Comparison of ENCODE assay signal across 8 mouse cellular contexts in the genomic region with DNA sequence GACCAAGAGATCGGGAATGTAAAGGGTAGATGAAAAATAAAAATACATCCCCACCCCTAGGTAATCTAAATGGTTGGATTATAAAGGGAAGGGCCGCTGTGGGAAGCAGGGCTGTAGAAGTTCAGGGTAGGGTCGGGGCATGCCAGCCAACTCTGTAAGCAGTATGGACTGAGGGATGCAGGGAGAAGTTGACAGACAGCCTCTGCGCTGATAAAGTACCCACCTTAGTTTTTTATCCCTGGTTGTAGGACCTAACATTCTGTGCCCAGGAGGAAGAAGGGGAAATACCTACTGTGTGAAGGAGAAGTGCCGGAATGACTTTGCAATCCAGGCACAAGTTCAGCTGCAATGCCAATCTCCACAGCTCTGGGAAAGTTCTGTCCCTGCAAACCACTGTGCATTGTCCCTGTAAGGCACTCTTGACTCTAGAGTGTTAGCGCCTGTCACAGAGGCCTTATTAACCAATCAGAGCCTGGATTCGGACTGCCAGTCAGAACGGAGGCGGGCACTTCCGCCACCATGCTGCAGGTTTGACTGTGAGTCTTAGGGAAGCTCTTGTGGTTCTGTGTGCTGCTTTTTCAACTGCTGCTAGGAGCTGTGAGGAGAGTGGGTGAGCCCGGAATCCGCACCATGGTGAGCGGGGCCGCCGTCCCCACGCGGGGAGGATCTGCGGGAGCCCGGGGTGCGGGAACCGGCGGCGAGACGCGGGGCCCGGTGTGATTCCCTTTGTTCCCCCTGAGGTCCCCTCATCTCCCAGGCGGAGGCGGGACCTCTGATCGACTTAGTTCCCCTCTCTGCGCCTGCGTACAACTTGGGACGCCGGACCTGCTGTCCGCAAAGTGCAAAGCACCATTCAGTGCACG. TPM values are rescaled to one million over a fixed set of nuclear protein-coding genes. Genes with fewer than 3 reads are reported as not detected.
DNase-seq lines count a peak whose midpoint lies in the region; ATAC-seq and TF ChIP-seq lines count a peak whose summit lies in the region.

A gene (plus strand): TSS at position 527 of the 863 bp plus-strand sequence.

- WGBS in embryonic facial prominence, embryonic 12.5 days: 10% methylated on average over 35 of the region's 35 CpGs
- WGBS in heart, adult 2 months: 9% methylated on average over 35 of the region's 35 CpGs
- WGBS in limb, embryonic 13.5 days: 10% methylated on average over 35 of the region's 35 CpGs
- 8% methylated on average over 35 of the region's 35 CpGs for WGBS in midbrain, embryonic 16.5 days

- TF ChIP-seq EP300 in heart, adult 2 months (IDR thresholded peaks at IDR 0.05; ENCODE audit: insufficient read depth, low read depth, low read length): no peak

- no peak for TF ChIP-seq CTCF in heart, adult 2 months (IDR thresholded peaks at IDR 0.05)

- H3K79me2 ChIP-seq in heart, adult 2 months (replicated peaks; ENCODE audit: control insufficient read depth, insufficient read depth, low read length): 0 out of 2 replicates have a peak, but pooled peaks cover 2% of the 10 kb centered on the region

- H3K9me3 ChIP-seq in embryonic facial prominence, embryonic 12.5 days: peaks cover 52% of the 10 kb centered on the region
- H3K9me3 ChIP-seq in limb, embryonic 13.5 days: peaks cover 51% of the 10 kb centered on the region
- H3K9me3 ChIP-seq in midbrain, embryonic 16.5 days (replicated peaks; ENCODE audit: control insufficient read depth, low read length, poor library complexity, severe bottlenecking): peaks cover 32% of the 10 kb centered on the region

- H3K36me3 ChIP-seq in embryonic facial prominence, embryonic 12.5 days: peaks cover 19% of the 10 kb centered on the region
- H3K36me3 ChIP-seq in heart, adult 2 months (ENCODE audit: control insufficient read depth, insufficient read depth, low read length): no peaks in the 10 kb centered on the region
- H3K36me3 ChIP-seq in limb, embryonic 13.5 days: peaks cover 33% of the 10 kb centered on the region
- peaks cover 13% of the 10 kb centered on the region for H3K36me3 ChIP-seq in midbrain, embryonic 16.5 days (ENCODE audit: control insufficient read depth, insufficient read depth, low read length)

- DNase-seq in 3134 (ENCODE audit: extremely low read depth, insufficient read length, low spot score): peak; percentile 92
- peak; percentile 92 for DNase-seq in adrenal gland, postnatal 25 days
- DNase-seq in heart, adult 2 months: peak; percentile 89 to 94
- peak; percentile 92 to 93 for DNase-seq in kidney, adult 8-10 months
- DNase-seq in spleen, postnatal 10 days (ENCODE audit: low spot score in 2 of 2): peak; percentile 77 to 92

- intact Hi-C loops in heart, adult 2 months (cut with DNase I): loop anchor here (2.0 to 5.0 kb wide), 4 partner anchors 34 to 131 kb away; a partner anchor contains a TSS

- ATAC-seq in embryonic facial prominence, embryonic 12.5 days (ENCODE audit: insufficient number of reproducible peaks, insufficient read depth, low FRiP score, low TSS enrichment): peak; percentile 95
- ATAC-seq in limb, embryonic 13.5 days (ENCODE audit: low FRiP score, low read depth): peak; percentile 99
- ATAC-seq in midbrain, embryonic 16.5 days: peak; percentile 100

- H3K4me2 ChIP-seq in embryonic facial prominence, embryonic 12.5 days (replicated peaks): peak within 1 kb of the TSS; percentile 50
- H3K4me2 ChIP-seq in limb, embryonic 13.5 days (replicated peaks): peak within 1 kb of the TSS; percentile 64
- H3K4me2 ChIP-seq in midbrain, embryonic 16.5 days (ENCODE audit: low read length): peak within 1 kb of the TSS; percentile 56

- H3K27ac ChIP-seq in embryonic facial prominence, embryonic 12.5 days: peak within 1 kb of the TSS; percentile 92
- peak within 1 kb of the TSS; percentile 95 for H3K27ac ChIP-seq in heart, adult 2 months
- peak within 1 kb of the TSS; percentile 95 for H3K27ac ChIP-seq in limb, embryonic 13.5 days
- peak within 1 kb of the TSS; percentile 93 for H3K27ac ChIP-seq in midbrain, embryonic 16.5 days (ENCODE audit: low read length)

- H3K4me1 ChIP-seq in embryonic facial prominence, embryonic 12.5 days: 0 out of 2 replicates have a peak, but pooled peaks cover 4% of the 10 kb centered on the region
- H3K4me1 ChIP-seq in heart, adult 2 months (ENCODE audit: control insufficient read depth, insufficient read depth, low read length): peaks cover 2% of the 10 kb centered on the region; the same call in 1 of the 2 replicates
- H3K4me1 ChIP-seq in limb, embryonic 13.5 days: no peaks in the 10 kb centered on the region
- peaks cover 4% of the 10 kb centered on the region; the same call in 1 of the 2 replicates for H3K4me1 ChIP-seq in midbrain, embryonic 16.5 days (ENCODE audit: control insufficient read depth, insufficient read depth, low read length)

- H3K4me3 ChIP-seq in embryonic facial prominence, embryonic 12.5 days: peak within 1 kb of the TSS; percentile 63
- H3K4me3 ChIP-seq in heart, adult 2 months: peak within 1 kb of the TSS; percentile 73
- peak within 1 kb of the TSS; percentile 60 for H3K4me3 ChIP-seq in limb, embryonic 13.5 days
- H3K4me3 ChIP-seq in midbrain, embryonic 16.5 days (ENCODE audit: low read depth, low read length): peak within 1 kb of the TSS; percentile 53

- TF ChIP-seq POLR2A in heart, adult 2 months (IDR thresholded peaks at IDR 0.05; ENCODE audit: insufficient read depth, low read depth, low read length): peak; percentile 68

- peak within 1 kb of the TSS; percentile 66 for H3K9ac ChIP-seq in embryonic facial prominence, embryonic 12.5 days
- H3K9ac ChIP-seq in heart, adult 2 months (ENCODE audit: low read depth, low read length): peak within 1 kb of the TSS; percentile 78
- H3K9ac ChIP-seq in limb, embryonic 13.5 days: peak within 1 kb of the TSS; percentile 87
- H3K9ac ChIP-seq in midbrain, embryonic 16.5 days (ENCODE audit: low read depth, low read length): peak within 1 kb of the TSS; percentile 77

- H3K27me3 ChIP-seq in embryonic facial prominence, embryonic 12.5 days: no peaks in the 10 kb centered on the region
- no peaks in the 10 kb centered on the region for H3K27me3 ChIP-seq in heart, adult 2 months (ENCODE audit: control insufficient read depth, insufficient read depth, low read length)
- no peaks in the 10 kb centered on the region for H3K27me3 ChIP-seq in limb, embryonic 13.5 days
- H3K27me3 ChIP-seq in midbrain, embryonic 16.5 days (ENCODE audit: control insufficient read depth, insufficient read depth, low read depth, low read length): no peaks in the 10 kb centered on the region

RNA-seq across cellular contexts. Expression of the gene that starts here (rescaled TPM):
- total RNA-seq in adrenal gland, postnatal 25 days (2021): 7.8 and 10.5 TPM in 2 replicates
- 17.5 TPM in 2 replicates for polyA plus RNA-seq in embryonic facial prominence, embryonic 12.5 days (2016; fragmentation: Nextera tagmentation; extraction: Ambion mirVana)
- 1 to 10 TPM; 4.2 to 4.4 TPM for total RNA-seq in heart, adult 2 months (2021)
- 0.80 and 2.5 TPM in 2 replicates for polyA plus RNA-seq in heart, adult 2 months (2012; rRNA removed)
- polyA plus RNA-seq in limb, embryonic 13.5 days (2015; fragmentation: Nextera tagmentation; extraction: Ambion mirVana): 15.5 and 17.1 TPM in 2 replicates
- 16.2 and 17.4 TPM in 2 replicates for polyA plus RNA-seq in midbrain, embryonic 16.5 days (2015; fragmentation: Nextera tagmentation; extraction: Ambion mirVana)

Comparison
In these comparisons a context has a peak if more than half of its experiments do, and no peak if none do; other contexts are left out.
1. Peak in every context shown above with its lines: DNase-seq, ATAC-seq, H3K4me3 ChIP-seq and H3K27ac ChIP-seq.